Mouse (Mus musculus) limb, embryonic 13.5 days (tissue): ENCODE data around the gene St6galnac6. TPM values are rescaled to one million over a fixed set of nuclear protein-coding genes. Genes with fewer than 3 reads are reported as not detected.
A peak's percentile ranks its signal among the peaks of the same experiment; 100 is the strongest.

Experiments used
- ATAC-seq: fragments of 200-750 bp; cut with Nextera tagmentation; 2 replicates; pipeline ENCODE4 v1.8.0; 2017; ENCODE audit warnings: low read depth, moderate number of reproducible peaks, moderate TSS enrichment; ENCODE audit not compliant: low FRiP score
- H3K27ac ChIP-seq: fragments of 300-500 bp; sonication (generic); 2 replicates; pipeline ENCODE4 v1.5.1; 2015; ENCODE audit warnings: inconsistent platforms, mild to moderate bottlenecking, moderate library complexity
- H3K27me3 ChIP-seq: fragments of 300-500 bp; sonication (generic); 2 replicates; pipeline ENCODE4 v1.6.1; 2015; ENCODE audit warnings: mild to moderate bottlenecking, inconsistent platforms
- H3K36me3 ChIP-seq: fragments of 300-500 bp; sonication (generic); 2 replicates; pipeline ENCODE4 v1.6.1; 2015; ENCODE audit warnings: inconsistent platforms, mild to moderate bottlenecking, moderate library complexity
- H3K4me1 ChIP-seq: fragments of 300-500 bp; sonication (generic); 2 replicates; pipeline ENCODE4 v1.6.1; 2015; ENCODE audit warnings: inconsistent platforms
- H3K4me2 ChIP-seq: fragments of 300-500 bp; sonication (generic); replicated peaks from 2 replicates; pipeline ENCODE4 v1.6.1; 2015; ENCODE audit warnings: inconsistent platforms, mild to moderate bottlenecking, moderate library complexity
- H3K4me3 ChIP-seq: fragments of 300-500 bp; sonication (generic); 2 replicates; pipeline ENCODE4 v1.5.1; 2015; ENCODE audit warnings: moderate library complexity, mild to moderate bottlenecking, inconsistent platforms
- H3K9ac ChIP-seq: fragments of 300-500 bp; sonication (generic); 2 replicates; pipeline ENCODE4 v1.6.1; 2015; ENCODE audit warnings: mild to moderate bottlenecking, inconsistent platforms
- H3K9me3 ChIP-seq: fragments of 300-500 bp; sonication (generic); 2 replicates; pipeline ENCODE4 v1.6.1; 2016; ENCODE audit warnings: inconsistent platforms
- WGBS: fragments of 180-500 bp; shearing (Covaris S2); methylation state at CpG from one replicate; pipeline ENCODE4 v1.1.7; 2015; 5-methylcytosine and 5-hydroxymethylcytosine counted together
- polyA plus RNA-seq: library from polyadenylated mRNA; unstranded; fragments of >200 nt; fragmentation: Nextera tagmentation; extraction: Ambion mirVana; gene quantifications from 2 replicates; pipeline ENCODE4 v1.2.1, GENCODE M21; 2015

St6galnac6 gene
- polyA plus RNA-seq, 1 experiment from 2014 or later: 29.5 TPM

DNA sequence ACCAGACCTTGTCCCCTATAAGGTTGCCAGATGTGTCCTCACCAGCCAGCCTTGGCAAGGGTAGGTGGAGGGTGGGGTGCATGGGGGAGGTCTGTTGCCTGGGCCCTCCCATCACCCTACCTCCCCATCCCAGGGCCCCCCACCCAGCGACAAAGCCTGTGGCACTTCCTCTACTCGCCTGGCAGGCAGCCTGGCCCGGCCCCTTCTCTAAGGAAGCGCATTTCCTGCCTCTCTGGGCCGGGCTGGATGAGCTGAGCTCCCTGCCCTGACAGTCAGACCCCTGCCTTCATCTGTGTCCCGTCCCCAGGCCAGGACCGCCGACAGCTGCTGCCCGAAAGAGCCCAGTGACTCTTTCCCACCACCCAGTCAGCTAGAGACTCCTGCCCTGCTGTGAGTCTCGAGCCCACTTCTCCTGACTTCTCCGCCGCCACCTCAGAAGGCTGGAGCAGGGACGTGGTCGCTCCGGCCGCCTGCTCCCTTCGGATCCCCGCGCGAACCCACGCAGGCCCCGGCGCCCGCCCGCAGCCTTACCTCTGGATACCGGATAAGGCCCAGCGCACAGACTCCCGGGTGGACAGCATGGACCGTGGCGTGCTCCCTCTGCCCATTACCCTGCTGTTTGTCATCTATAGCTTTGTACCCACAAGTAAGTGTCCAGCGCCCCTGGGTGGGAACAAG lies 47.0 kb downstream of the St6galnac6 start, which contains the start of gene Eng:
TSS of gene Eng (plus strand) at position 217 of the 678 bp plus-strand sequence.
- peak within 1 kb of the TSS; percentile 35 for H3K4me3 ChIP-seq
- H3K27ac ChIP-seq: peak within 1 kb of the TSS; percentile 44; the same call in 1 of the 2 replicates
- peaks cover 29% of the 10 kb centered on the region for H3K4me1 ChIP-seq
- no peaks in the 10 kb centered on the region for H3K27me3 ChIP-seq
- peak; percentile 55; the same call in 1 of the 2 replicates for ATAC-seq
- peak within 1 kb of the TSS; percentile 53 for H3K4me2 ChIP-seq
- no peaks in the 10 kb centered on the region for H3K9me3 ChIP-seq
- WGBS: 61% methylated on average over 28 of the region's 31 CpGs
- H3K36me3 ChIP-seq: no peaks in the 10 kb centered on the region
- peak within 1 kb of the TSS; percentile 59 for H3K9ac ChIP-seq

DNA sequence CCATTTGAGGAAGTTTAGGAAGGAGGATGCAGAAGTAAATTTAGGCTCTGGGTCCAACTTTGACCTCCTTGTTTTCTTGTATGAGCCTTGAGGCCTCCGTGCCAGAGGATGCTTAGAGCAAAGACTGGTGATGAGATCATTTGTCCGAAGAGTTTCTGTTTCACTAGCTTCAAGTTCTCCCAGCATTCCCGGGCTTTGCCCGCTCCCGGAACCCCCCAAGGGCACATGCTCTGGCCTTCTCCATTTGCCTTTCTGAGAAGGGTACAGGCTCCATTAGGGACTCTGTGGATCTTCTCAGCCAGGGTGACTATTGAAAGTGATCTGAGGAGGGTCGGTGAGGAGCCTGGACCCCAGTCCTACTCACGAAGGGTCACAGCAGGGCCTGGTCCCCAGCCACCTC lies 47.9 kb downstream of the St6galnac6 start:
- H3K4me2 ChIP-seq: peak overlapping the region; percentile 53
- peak overlapping the region; percentile 59 for H3K9ac ChIP-seq
- H3K27ac ChIP-seq: peak overlapping the region; percentile 22; the same call in 1 of the 2 replicates
- no peaks in the 10 kb centered on the region for H3K36me3 ChIP-seq
- ATAC-seq: no peak
- no peaks in the 10 kb centered on the region for H3K27me3 ChIP-seq
- 86% methylated on average over 7 of the region's 7 CpGs for WGBS
- H3K4me1 ChIP-seq: peaks cover 28% of the 10 kb centered on the region
- H3K9me3 ChIP-seq: no peaks in the 10 kb centered on the region
- H3K4me3 ChIP-seq: peak overlapping the region; percentile 35

DNA sequence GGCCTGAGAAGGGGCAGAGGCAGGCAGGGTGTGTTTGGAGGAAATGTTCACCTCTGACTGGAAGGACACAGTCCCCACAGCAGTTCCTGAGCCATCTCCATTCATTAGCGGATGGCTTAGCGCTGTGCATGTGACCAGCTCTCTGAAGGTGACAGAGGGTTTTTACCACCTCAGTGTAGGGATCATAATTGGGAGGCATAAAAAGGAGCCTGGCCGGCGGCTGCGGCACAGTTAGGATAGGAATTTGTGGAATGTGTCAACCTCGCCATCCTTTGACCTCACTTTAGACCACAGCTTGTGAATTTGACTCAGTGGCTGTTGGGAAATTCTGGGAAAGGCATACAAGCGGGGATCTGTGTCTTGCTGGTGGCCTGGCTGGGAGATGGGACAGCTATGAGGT lies 54.3 kb downstream of the St6galnac6 start:
- no peak for ATAC-seq
- H3K9me3 ChIP-seq: no peaks in the 10 kb centered on the region
- no peak overlapping the region for H3K9ac ChIP-seq
- H3K4me1 ChIP-seq: peaks cover 30% of the 10 kb centered on the region
- H3K36me3 ChIP-seq: no peaks in the 10 kb centered on the region
- H3K27me3 ChIP-seq: no peaks in the 10 kb centered on the region
- H3K27ac ChIP-seq: peak overlapping the region; percentile 33; the same call in 1 of the 2 replicates
- H3K4me2 ChIP-seq: no peak overlapping the region
- no peak overlapping the region for H3K4me3 ChIP-seq
- 12% methylated on average over 7 of the region's 7 CpGs for WGBS

DNA sequence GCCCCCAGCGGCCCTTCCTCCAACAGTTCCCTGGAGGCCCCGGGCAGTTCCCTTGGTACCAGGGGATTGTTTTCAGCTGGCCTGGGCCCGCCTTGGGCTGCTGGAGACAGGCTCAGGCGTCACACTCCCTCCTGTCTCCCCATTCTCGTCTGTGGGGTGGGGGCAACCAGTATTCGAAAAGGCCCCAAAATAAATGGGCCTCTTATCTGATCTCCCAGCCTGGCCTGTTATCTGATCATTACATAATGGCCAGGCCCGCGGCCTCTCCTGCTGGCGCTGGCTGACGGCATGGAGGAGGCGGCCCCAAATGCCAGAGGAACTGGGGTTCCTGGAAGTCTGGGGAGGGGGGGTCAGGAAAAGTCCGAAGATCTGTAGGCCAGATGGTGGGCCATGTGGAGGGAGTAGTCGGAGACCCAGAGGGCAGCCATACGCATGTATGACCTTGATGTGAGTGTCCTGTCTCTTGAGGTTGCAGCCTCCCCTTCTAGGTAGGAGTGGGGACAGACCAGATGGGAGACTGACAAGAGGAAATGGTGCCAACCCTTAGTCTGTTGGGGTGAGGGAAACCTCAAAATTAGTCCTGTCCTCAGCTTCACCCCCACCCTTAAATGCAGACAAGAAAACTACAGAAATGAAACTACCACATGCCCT lies 55.4 kb downstream of the St6galnac6 start:
- Histone ChIP-seq H3K9ac (no peak overlapping the region), H3K27ac (peak overlapping the region; percentile 82), H3K9me3 (no peaks in the 10 kb centered on the region), H3K4me3 (no peak overlapping the region), H3K4me1 (peaks cover 30% of the 10 kb centered on the region), H3K36me3 (no peaks in the 10 kb centered on the region), H3K27me3 (no peaks in the 10 kb centered on the region), H3K4me2 (no peak overlapping the region)
- WGBS: 61% methylated on average over 14 of the region's 14 CpGs
- ATAC-seq: no peak

DNA sequence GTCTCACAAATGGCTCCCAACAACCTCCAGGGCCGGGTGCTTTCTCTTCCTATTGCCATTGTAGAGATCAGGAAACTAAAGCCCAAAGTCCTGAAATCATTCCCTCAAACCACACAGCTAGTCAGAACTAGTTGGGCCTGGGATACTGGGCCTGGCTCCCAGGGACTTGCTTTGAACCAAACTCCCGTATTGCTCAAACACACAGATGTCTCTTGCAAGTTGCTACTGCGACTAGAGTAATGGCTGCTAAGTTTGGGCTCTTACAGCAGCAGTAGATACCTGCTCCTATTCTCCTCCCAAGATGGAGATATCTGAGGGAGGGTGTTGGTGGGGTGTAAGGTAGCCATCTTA lies 55.9 kb downstream of the St6galnac6 start:
- ATAC-seq: no peak
- Histone ChIP-seq H3K36me3 (no peaks in the 10 kb centered on the region), H3K9me3 (no peaks in the 10 kb centered on the region), H3K4me1 (peaks cover 30% of the 10 kb centered on the region), H3K4me3 (no peak overlapping the region), H3K9ac (no peak overlapping the region), H3K4me2 (no peak overlapping the region), H3K27me3 (no peaks in the 10 kb centered on the region), H3K27ac (peak overlapping the region; percentile 82)
- WGBS: 80% methylated on average over 3 of the region's 3 CpGs

DNA sequence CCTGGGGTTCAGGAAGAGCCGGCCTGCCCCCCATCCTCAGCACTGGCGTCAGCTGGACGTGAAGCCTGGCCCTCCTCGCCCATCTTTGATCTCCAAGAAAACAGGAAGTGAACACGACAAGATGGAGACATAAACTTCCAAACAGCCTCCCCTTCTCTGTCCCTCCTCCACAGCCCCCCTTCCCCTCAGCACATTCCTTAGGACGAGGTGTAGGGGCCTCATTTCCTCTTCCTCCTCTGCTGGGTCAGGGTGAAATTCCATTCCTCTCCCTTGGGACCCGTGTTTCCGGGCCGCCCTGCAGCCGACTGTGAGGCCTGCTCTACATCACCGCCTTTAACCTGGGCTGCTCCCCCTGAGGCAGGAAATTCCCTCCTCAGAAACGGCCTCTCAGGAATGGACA lies 56.3 kb downstream of the St6galnac6 start:
- Histone ChIP-seq H3K36me3 (no peaks in the 10 kb centered on the region), H3K9ac (no peak overlapping the region), H3K4me1 (peaks cover 30% of the 10 kb centered on the region), H3K27ac (peak overlapping the region; percentile 82), H3K4me3 (no peak overlapping the region), H3K27me3 (no peaks in the 10 kb centered on the region), H3K9me3 (no peaks in the 10 kb centered on the region), H3K4me2 (no peak overlapping the region)
- 17% methylated on average over 12 of the region's 12 CpGs for WGBS
- ATAC-seq: peak; percentile 74

DNA sequence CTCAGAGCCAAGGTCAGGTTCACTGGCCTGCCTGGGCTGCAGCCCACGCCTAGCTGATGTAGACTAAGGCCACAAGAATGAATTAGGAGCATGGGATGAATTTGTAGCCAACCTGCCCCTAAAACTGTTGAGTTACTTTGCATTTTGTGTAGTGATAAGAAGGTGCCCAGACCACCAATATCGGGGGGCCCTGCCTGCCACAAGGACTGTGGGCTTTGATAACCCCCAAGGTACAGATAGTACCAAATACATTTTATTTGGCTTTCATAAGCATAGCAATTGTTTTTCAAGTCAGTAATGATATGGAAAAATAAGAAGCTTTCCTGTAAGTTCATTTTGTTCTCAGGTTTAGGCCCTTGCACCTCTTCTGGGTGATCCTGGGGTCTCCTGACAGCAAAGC lies 59.4 kb downstream of the St6galnac6 start:
- Histone ChIP-seq H3K27ac (no peak overlapping the region), H3K27me3 (no peaks in the 10 kb centered on the region), H3K4me1 (peaks cover 31% of the 10 kb centered on the region), H3K9me3 (no peaks in the 10 kb centered on the region), H3K9ac (no peak overlapping the region), H3K36me3 (no peaks in the 10 kb centered on the region), H3K4me2 (no peak overlapping the region), H3K4me3 (no peak overlapping the region)
- WGBS: 89% methylated on average over 2 of the region's 2 CpGs
- ATAC-seq: no peak

DNA sequence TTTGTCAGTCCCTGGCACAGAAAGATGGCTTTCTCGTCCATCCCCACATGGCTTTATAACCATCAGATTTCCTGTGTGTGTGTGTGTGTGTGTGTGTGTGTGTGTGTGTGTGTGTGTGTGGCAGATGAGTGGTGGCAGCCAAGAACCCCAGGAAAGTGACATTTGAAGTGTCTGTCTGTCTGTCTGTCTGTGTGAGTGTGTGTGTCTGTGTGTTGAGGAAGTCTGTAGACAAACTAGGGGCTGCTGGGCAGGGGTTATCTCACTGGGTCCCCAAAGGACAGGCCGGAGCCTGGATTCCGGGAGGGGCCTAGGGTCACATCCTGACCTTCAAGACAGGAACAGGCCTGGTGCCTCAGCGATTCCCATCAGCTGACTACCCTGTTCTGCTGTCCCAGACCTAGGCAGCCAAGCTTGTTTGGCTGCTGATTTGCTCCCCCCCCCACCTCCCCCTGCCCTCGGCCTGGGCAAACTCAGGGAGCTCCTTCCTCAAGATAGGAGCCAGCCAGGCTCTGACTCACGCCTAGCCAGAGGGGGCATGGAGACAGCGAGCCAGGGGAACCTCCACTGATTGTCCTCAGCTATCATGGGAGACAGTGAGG lies 62.1 kb downstream of the St6galnac6 start:
- peaks cover 14% of the 10 kb centered on the region for H3K4me1 ChIP-seq
- H3K36me3 ChIP-seq: no peaks in the 10 kb centered on the region
- H3K4me2 ChIP-seq: no peak overlapping the region
- no peak overlapping the region for H3K4me3 ChIP-seq
- 52% methylated on average over 7 of the region's 7 CpGs for WGBS
- H3K27ac ChIP-seq: peak overlapping the region; percentile 22; the same call in 1 of the 2 replicates
- no peaks in the 10 kb centered on the region for H3K27me3 ChIP-seq
- no peak overlapping the region; the same call in 1 of the 2 replicates for H3K9ac ChIP-seq
- ATAC-seq: no peak
- H3K9me3 ChIP-seq: no peaks in the 10 kb centered on the region

DNA sequence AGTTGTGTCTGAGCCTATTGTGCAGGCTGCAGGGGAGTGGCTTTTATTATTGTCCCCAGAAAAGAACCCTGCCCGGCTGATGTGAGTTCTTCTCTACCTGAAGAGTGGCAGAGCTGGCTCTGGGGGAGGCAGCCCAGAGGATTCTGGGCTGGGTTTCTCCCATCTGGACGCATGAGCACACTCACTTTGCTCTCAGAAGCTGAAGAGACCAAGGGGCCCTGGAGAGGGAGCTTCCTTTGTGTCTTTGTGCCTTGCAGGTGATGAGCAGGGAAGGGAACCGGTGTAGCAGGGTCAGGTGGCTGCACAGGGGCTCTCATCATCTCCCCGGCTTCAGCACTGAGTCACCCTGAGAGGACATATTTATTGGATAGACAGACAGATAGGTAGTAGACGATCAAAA lies 62.8 kb downstream of the St6galnac6 start:
- 64% methylated on average over 5 of the region's 5 CpGs for WGBS
- no peaks in the 10 kb centered on the region for H3K27me3 ChIP-seq
- H3K9me3 ChIP-seq: no peaks in the 10 kb centered on the region
- peaks cover 14% of the 10 kb centered on the region for H3K4me1 ChIP-seq
- H3K4me3 ChIP-seq: no peak overlapping the region
- H3K4me2 ChIP-seq: no peak overlapping the region
- peak overlapping the region; percentile 35; the same call in 1 of the 2 replicates for H3K9ac ChIP-seq
- H3K36me3 ChIP-seq: no peaks in the 10 kb centered on the region
- ATAC-seq: no peak
- peak overlapping the region; percentile 22; the same call in 1 of the 2 replicates for H3K27ac ChIP-seq

DNA sequence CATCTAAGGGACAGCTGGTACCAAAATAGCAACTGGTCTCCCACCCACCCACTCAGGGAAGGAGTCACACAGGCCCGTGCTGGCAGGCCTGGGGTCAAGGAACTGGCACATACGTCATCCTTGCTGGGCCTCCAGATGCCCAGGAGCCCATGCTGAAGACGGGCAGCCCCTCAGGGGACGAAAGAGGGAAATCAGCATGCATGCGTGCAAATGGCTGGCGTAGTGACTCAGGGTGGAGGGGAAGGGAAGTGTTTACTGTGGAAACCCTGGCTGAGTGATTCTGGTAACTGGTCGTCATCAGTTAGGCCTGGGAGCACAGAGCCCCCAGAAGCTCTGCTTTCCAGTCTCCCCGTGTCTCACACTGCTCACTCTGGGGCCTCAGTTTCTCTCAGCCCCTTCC lies 65.8 kb downstream of the St6galnac6 start:
- Histone ChIP-seq H3K4me3 (no peak overlapping the region), H3K9me3 (no peaks in the 10 kb centered on the region), H3K36me3 (no peaks in the 10 kb centered on the region), H3K4me1 (peaks cover 14% of the 10 kb centered on the region), H3K27ac (no peak overlapping the region), H3K9ac (no peak overlapping the region), H3K4me2 (no peak overlapping the region), H3K27me3 (no peaks in the 10 kb centered on the region)
- WGBS: 71% methylated on average over 8 of the region's 8 CpGs
- no peak for ATAC-seq

DNA sequence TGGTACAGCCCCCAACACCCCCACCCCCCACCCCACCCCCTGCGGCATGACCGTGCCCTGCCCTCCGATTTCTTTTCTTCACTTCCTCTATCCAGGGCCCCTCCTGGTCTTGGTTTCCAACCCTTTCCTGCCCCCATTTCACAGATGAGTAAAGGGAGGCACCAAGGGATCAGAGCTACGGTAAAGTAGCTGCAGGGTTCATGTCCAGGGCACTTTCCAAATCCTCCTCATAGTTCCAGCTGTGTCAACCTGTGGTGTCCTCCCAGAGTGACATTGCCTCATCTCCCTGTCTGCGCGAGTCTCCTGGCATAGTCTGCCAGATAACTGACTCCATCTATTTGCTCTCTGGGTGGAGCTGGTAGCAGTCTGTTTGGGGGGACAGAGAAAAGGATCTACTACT lies 66.3 kb downstream of the St6galnac6 start:
- WGBS: 86% methylated on average over 6 of the region's 6 CpGs
- no peak for ATAC-seq
- Histone ChIP-seq H3K4me3 (no peak overlapping the region), H3K36me3 (no peaks in the 10 kb centered on the region), H3K27ac (no peak overlapping the region), H3K4me1 (peaks cover 14% of the 10 kb centered on the region), H3K9me3 (no peaks in the 10 kb centered on the region), H3K27me3 (no peaks in the 10 kb centered on the region), H3K9ac (no peak overlapping the region), H3K4me2 (no peak overlapping the region)

DNA sequence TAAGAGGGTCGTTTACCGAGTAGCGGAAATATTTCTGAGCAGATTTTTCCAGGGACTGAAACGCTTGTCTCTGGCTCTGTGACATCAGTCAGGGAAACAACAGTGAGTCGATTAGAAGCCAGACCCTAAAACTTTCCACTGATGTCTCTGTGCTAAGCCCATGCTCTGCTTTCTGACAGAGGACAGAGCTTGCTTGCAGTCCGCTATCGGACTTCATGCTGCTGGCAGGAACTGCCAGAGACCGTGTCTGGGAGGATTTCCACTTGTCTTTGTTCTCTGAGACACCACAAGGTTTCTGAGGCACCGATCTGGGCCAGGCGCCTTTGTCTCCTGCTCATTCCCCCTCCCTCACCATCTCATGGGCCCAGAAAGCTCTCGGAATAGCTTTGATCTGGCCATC lies 68.3 kb downstream of the St6galnac6 start:
- H3K4me1 ChIP-seq: peaks cover 7% of the 10 kb centered on the region
- 52% methylated on average over 11 of the region's 11 CpGs for WGBS
- H3K9me3 ChIP-seq: no peaks in the 10 kb centered on the region
- no peak overlapping the region for H3K4me2 ChIP-seq
- H3K36me3 ChIP-seq: peaks cover 3% of the 10 kb centered on the region; the same call in 1 of the 2 replicates
- ATAC-seq: no peak
- no peak overlapping the region for H3K27ac ChIP-seq
- no peak overlapping the region for H3K4me3 ChIP-seq
- H3K9ac ChIP-seq: no peak overlapping the region
- no peaks in the 10 kb centered on the region for H3K27me3 ChIP-seq
